Mouse (Mus musculus) heart, embryonic 16.5 days (tissue): ENCODE results near the gene Trappc3. TPM values are rescaled to one million over a fixed set of nuclear protein-coding genes. Genes with fewer than 3 reads are reported as not detected.
A peak's percentile ranks its signal among the peaks of the same experiment; 100 is the strongest.

Experiments used
- ATAC-seq: fragments of 200-750 bp; cut with Nextera tagmentation; replicated peaks from 2 replicates; pipeline ENCODE4 v1.8.0; 2017; ENCODE audit warnings: moderate number of reproducible peaks; ENCODE audit not compliant: insufficient read depth, low FRiP score; ENCODE audit errors: extremely low read depth
- H3K27ac ChIP-seq: fragments of 300-500 bp; sonication (generic); 2 replicates; pipeline ENCODE4 v1.5.1; 2014; ENCODE audit warnings: mild to moderate bottlenecking, low read length, control low read depth, moderate library complexity
- H3K27me3 ChIP-seq: fragments of 300-500 bp; sonication (generic); 2 replicates; pipeline ENCODE4 v1.6.1; 2014; ENCODE audit warnings: low read length, mixed read lengths; ENCODE audit not compliant: control insufficient read depth, insufficient read depth
- H3K36me3 ChIP-seq: fragments of 300-500 bp; sonication (generic); 2 replicates; pipeline ENCODE4 v1.6.1; 2014; ENCODE audit not compliant: control insufficient read depth, insufficient read depth
- H3K4me1 ChIP-seq: fragments of 300-500 bp; sonication (generic); 2 replicates; pipeline ENCODE4 v1.6.1; 2014; ENCODE audit warnings: low read length, mixed read lengths; ENCODE audit not compliant: control insufficient read depth, insufficient read depth
- H3K4me2 ChIP-seq: fragments of 300-500 bp; sonication (generic); 2 replicates; pipeline ENCODE4 v1.6.1; 2014; ENCODE audit warnings: low read depth, mild to moderate bottlenecking, control low read depth, low read length
- H3K4me3 ChIP-seq: fragments of 300-500 bp; sonication (generic); 2 replicates; pipeline ENCODE4 v1.5.1; 2014; ENCODE audit warnings: mild to moderate bottlenecking, control low read depth, low read length
- H3K9ac ChIP-seq: fragments of 300-500 bp; sonication (generic); 2 replicates; pipeline ENCODE4 v1.6.1; 2014; ENCODE audit warnings: low read length, control low read depth
- H3K9me3 ChIP-seq: fragments of 300-500 bp; sonication (generic); replicated peaks from 2 replicates; pipeline ENCODE4 v1.6.1; 2016; ENCODE audit warnings: low read length; ENCODE audit not compliant: control insufficient read depth
- WGBS: fragments of 180-500 bp; shearing (Covaris S2); extraction: QIAGEN DNeasy Blood & Tissue Kit; methylation state at CpG from one replicate; pipeline ENCODE4 v1.1.7; 2014; 5-methylcytosine and 5-hydroxymethylcytosine counted together
- polyA plus RNA-seq: library from polyadenylated mRNA; unstranded; fragments of >200 nt; fragmentation: Nextera tagmentation; extraction: Ambion mirVana; gene quantifications from 2 replicates; pipeline ENCODE4 v1.2.1, GENCODE M21; 2015

Trappc3 gene
- polyA plus RNA-seq, 1 experiment from 2014 or later: 81.3 TPM

- H3K9me3 ChIP-seq: peaks cover 6% of the 10 kb centered on the region
- no peaks in the 10 kb centered on the region for H3K36me3 ChIP-seq
- ATAC-seq: no peak
- H3K9ac ChIP-seq: no peak overlapping the region
- H3K4me1 ChIP-seq: peaks cover 4% of the 10 kb centered on the region; the same call in 1 of the 2 replicates
- peaks cover 41% of the 10 kb centered on the region for H3K27me3 ChIP-seq
- WGBS: 74% methylated on average over 8 of the region's 8 CpGs
- no peak overlapping the region for H3K4me3 ChIP-seq
- H3K4me2 ChIP-seq: no peak overlapping the region
- no peak overlapping the region for H3K27ac ChIP-seq
Measured at GRCm38 (mm10) chr4:126283582-126283981, 21.5 kb downstream of the Trappc3 start.

DNA sequence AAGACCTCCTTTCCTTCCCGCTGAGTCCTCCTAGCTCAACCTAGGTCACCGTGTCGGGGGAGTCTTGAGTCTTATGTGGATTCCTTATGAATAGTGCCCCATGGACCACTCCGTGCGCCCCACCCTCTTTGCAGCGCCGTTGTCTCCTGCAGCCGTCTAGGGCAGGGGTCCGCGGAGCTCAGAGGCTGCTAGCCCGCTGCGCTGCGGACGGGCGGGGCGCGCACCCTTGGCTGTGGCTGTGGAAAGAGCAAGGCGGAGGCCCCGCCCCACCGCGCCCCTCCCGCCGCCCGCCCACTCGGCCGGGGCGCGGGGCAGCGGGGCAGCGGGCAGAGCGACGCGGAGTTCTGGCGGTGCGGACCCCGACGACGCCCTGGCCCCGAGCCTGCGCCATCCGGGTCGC is 24.4 kb downstream of the Trappc3 start, which contains the start of gene Col8a2:
TSS of gene Col8a2 (plus strand) at position 302 of the 400 bp plus-strand sequence.
- peaks cover 6% of the 10 kb centered on the region for H3K9me3 ChIP-seq
- no peak; the same call in 1 of the 2 replicates for ATAC-seq
- peak within 1 kb of the TSS; percentile 69 for H3K4me2 ChIP-seq
- H3K4me1 ChIP-seq: peaks cover 4% of the 10 kb centered on the region; the same call in 1 of the 2 replicates
- H3K27ac ChIP-seq: no peak within 1 kb of the TSS
- H3K27me3 ChIP-seq: peaks cover 54% of the 10 kb centered on the region
- peak within 1 kb of the TSS; percentile 37 for H3K9ac ChIP-seq
- H3K4me3 ChIP-seq: peak within 1 kb of the TSS; percentile 51
- 2% methylated on average over 41 of the region's 42 CpGs for WGBS
- H3K36me3 ChIP-seq: no peaks in the 10 kb centered on the region

- Histone ChIP-seq H3K4me2 (peak overlapping the region; percentile 69; the same call in 1 of the 2 replicates), H3K4me3 (peak overlapping the region; percentile 51), H3K27ac (no peak overlapping the region), H3K36me3 (no peaks in the 10 kb centered on the region), H3K9ac (no peak overlapping the region), H3K27me3 (peaks cover 54% of the 10 kb centered on the region), H3K9me3 (peaks cover 6% of the 10 kb centered on the region), H3K4me1 (peaks cover 4% of the 10 kb centered on the region; the same call in 1 of the 2 replicates)
- WGBS: 28% methylated on average over 11 of the region's 11 CpGs
- no peak for ATAC-seq
Measured at GRCm38 (mm10) chr4:126287302-126287995, 25.3 kb downstream of the Trappc3 start.

- Histone ChIP-seq H3K4me3 (peak overlapping the region; percentile 1; the same call in 1 of the 2 replicates), H3K9me3 (peaks cover 6% of the 10 kb centered on the region), H3K27me3 (peaks cover 54% of the 10 kb centered on the region), H3K4me2 (peak overlapping the region; percentile 36), H3K4me1 (peaks cover 4% of the 10 kb centered on the region; the same call in 1 of the 2 replicates), H3K36me3 (no peaks in the 10 kb centered on the region), H3K9ac (no peak overlapping the region), H3K27ac (no peak overlapping the region)
- WGBS: 40% methylated on average over 17 of the region's 17 CpGs
- ATAC-seq: no peak
Measured at GRCm38 (mm10) chr4:126288085-126288666, 26.1 kb downstream of the Trappc3 start.

GRCm38 (mm10) chr4:126290314-126290713 is 28.2 kb downstream of the Trappc3 start:
- H3K4me1 ChIP-seq: peaks cover 4% of the 10 kb centered on the region; the same call in 1 of the 2 replicates
- no peak overlapping the region for H3K27ac ChIP-seq
- peaks cover 6% of the 10 kb centered on the region for H3K9me3 ChIP-seq
- H3K4me3 ChIP-seq: no peak overlapping the region
- H3K4me2 ChIP-seq: no peak overlapping the region
- H3K9ac ChIP-seq: no peak overlapping the region
- peaks cover 45% of the 10 kb centered on the region for H3K27me3 ChIP-seq
- no peak for ATAC-seq
- 84% methylated on average over 8 of the region's 8 CpGs for WGBS
- H3K36me3 ChIP-seq: no peaks in the 10 kb centered on the region

- 20% methylated on average over 13 of the region's 13 CpGs for WGBS
- Histone ChIP-seq H3K9me3 (no peaks in the 10 kb centered on the region; the same call in 1 of the 2 replicates), H3K4me2 (no peak overlapping the region), H3K9ac (no peak overlapping the region), H3K27ac (no peak overlapping the region), H3K27me3 (peaks cover 43% of the 10 kb centered on the region), H3K4me3 (no peak overlapping the region), H3K36me3 (no peaks in the 10 kb centered on the region), H3K4me1 (peaks cover 3% of the 10 kb centered on the region; the same call in 1 of the 2 replicates)
- no peak for ATAC-seq
Measured at GRCm38 (mm10) chr4:126291196-126291595, 29.1 kb downstream of the Trappc3 start.

- H3K36me3 ChIP-seq: no peaks in the 10 kb centered on the region
- 77% methylated on average over 6 of the region's 6 CpGs for WGBS
- no peak overlapping the region for H3K4me2 ChIP-seq
- no peak overlapping the region for H3K27ac ChIP-seq
- H3K27me3 ChIP-seq: peaks cover 29% of the 10 kb centered on the region
- H3K9me3 ChIP-seq: no peaks in the 10 kb centered on the region
- ATAC-seq: no peak
- H3K4me1 ChIP-seq: peaks cover 9% of the 10 kb centered on the region
- no peak overlapping the region for H3K9ac ChIP-seq
- no peak overlapping the region for H3K4me3 ChIP-seq
Measured at GRCm38 (mm10) chr4:126295152-126295551, 33.0 kb downstream of the Trappc3 start.

GRCm38 (mm10) chr4:126295937-126296336 is 33.8 kb downstream of the Trappc3 start:
- Histone ChIP-seq H3K9me3 (no peaks in the 10 kb centered on the region), H3K36me3 (no peaks in the 10 kb centered on the region), H3K9ac (no peak overlapping the region), H3K4me3 (no peak overlapping the region), H3K4me1 (peaks cover 13% of the 10 kb centered on the region), H3K4me2 (no peak overlapping the region), H3K27me3 (peaks cover 33% of the 10 kb centered on the region), H3K27ac (no peak overlapping the region)
- no peak for ATAC-seq
- 47% methylated on average over 4 of the region's 4 CpGs for WGBS

DNA sequence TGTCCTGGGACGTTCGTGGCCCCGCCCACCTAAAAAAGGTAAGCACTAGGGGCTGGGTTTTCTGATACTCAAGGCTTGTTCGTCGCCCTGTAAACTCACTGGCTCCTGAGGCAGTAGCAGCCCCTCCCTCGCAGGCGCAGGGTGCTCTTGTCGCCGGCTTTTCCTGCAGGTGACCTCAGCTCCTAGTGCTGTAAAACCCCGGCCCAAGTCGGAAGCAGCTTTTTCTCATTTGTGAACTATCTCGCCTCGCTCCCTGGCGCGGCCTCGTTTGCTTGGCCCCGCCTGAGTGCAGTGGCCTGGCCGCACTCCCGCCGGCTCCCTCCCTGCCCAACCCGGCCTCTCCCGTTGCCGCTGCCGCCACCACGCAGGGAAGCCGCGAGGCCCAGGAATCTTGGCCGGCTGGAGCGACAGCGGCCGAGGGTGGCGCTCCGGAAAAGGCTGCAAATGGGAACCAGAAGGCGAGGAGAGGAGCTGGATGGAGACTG is 34.5 kb downstream of the Trappc3 start:
- Histone ChIP-seq H3K36me3 (no peaks in the 10 kb centered on the region), H3K9me3 (no peaks in the 10 kb centered on the region), H3K9ac (peak overlapping the region; percentile 70), H3K27ac (peak overlapping the region; percentile 10; the same call in 1 of the 2 replicates), H3K4me2 (peak overlapping the region; percentile 75), H3K4me3 (peak overlapping the region; percentile 41), H3K27me3 (peaks cover 40% of the 10 kb centered on the region), H3K4me1 (peaks cover 20% of the 10 kb centered on the region)
- under 1% methylated on average over 34 of the region's 34 CpGs for WGBS
- 0 out of 2 replicates have a peak, but pooled peaks have one; percentile 37 for ATAC-seq
